Mouse (Mus musculus): ENCODE data around the gene Kif9. TPM values are rescaled to one million over a fixed set of nuclear protein-coding genes. Genes with fewer than 3 reads are reported as not detected.
A peak's percentile ranks its signal among the peaks of the same experiment; 100 is the strongest.

The Kif9 gene
- polyA plus RNA-seq, 1 experiment, result 2.2 TPM

DNA sequence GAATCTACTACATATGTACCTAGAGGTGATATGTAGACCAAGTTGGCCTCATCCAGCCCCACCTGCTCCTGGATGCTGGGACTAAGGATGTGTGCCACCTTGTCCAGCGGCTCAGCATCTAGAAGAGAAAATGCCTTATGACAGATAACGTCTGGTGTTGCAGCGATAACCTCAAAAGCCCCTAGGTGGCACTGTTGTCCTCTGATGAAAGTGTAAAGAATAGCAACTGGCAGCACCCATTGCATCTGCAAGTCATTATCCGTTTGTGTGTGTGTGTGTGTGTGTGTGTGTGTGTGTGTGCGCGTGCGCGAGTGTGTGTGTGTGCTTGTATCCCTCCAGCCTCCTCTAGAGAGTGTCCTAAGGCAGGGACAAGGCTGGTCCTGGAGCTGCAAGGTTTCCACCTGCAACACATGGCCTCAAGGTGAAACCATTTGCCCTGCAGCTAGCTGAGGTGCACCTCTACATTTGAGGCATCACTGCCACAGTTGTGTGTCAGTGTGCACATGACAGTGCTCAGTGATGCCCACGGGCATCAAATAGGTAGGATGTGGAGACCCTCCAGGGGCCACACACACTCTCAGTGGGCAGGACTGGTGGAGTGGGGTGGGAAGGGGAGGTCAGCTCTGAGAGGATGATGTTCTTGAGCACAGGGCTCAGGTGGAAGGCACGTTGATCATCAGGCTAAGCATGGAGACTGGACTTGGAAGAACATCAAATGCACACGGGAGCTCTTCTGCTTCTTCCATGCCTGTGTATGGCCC is 27.7 kb upstream of the Kif9 start:
- WGBS, result 16% methylated on average over 11 of the region's 11 CpGs
- DNase-seq, result peak; percentile 67 to 72
- Histone ChIP-seq H3K4me1 (ENCODE audit: control insufficient read depth, insufficient read depth, low read length) (peaks cover 3% of the 10 kb centered on the region), H3K27me3 (ENCODE audit: control insufficient read depth, insufficient read depth, low read length) (no peaks in the 10 kb centered on the region), H3K27ac (ENCODE audit: insufficient read depth, low read length) (no peak overlapping the region), H3K4me3 (replicated peaks; ENCODE audit: insufficient read depth, low read depth, low read length) (no peak overlapping the region)
- TF ChIP-seq POLR2A (IDR thresholded peaks at IDR 0.05; ENCODE audit: borderline replicate concordance, insufficient read depth, low read length), result no peak
- peak; percentile 76 for TF ChIP-seq CTCF (IDR thresholded peaks at IDR 0.05; ENCODE audit: borderline replicate concordance, insufficient read depth, low read depth, low read length)

- Histone ChIP-seq H3K27me3 (ENCODE audit: control insufficient read depth, insufficient read depth, low read length) (no peaks in the 10 kb centered on the region), H3K4me3 (replicated peaks; ENCODE audit: insufficient read depth, low read depth, low read length) (no peak overlapping the region), H3K27ac (ENCODE audit: insufficient read depth, low read length) (no peak overlapping the region), H3K4me1 (ENCODE audit: control insufficient read depth, insufficient read depth, low read length) (peaks cover 3% of the 10 kb centered on the region)
- TF ChIP-seq CTCF (IDR thresholded peaks at IDR 0.05; ENCODE audit: borderline replicate concordance, insufficient read depth, low read depth, low read length), result no peak
- no peak for TF ChIP-seq POLR2A (IDR thresholded peaks at IDR 0.05; ENCODE audit: borderline replicate concordance, insufficient read depth, low read length)
- 85% methylated on average over 3 of the region's 3 CpGs for WGBS
- DNase-seq, result no peak
These were observed 24.2 kb upstream of the Kif9 start for GRCm38 (mm10) chr9:110452523-110452922.

- Histone ChIP-seq H3K4me1 (ENCODE audit: control insufficient read depth, insufficient read depth, low read length) (no peaks in the 10 kb centered on the region), H3K27ac (ENCODE audit: insufficient read depth, low read length) (no peak overlapping the region), H3K4me3 (replicated peaks; ENCODE audit: insufficient read depth, low read depth, low read length) (no peak overlapping the region), H3K27me3 (ENCODE audit: control insufficient read depth, insufficient read depth, low read length) (no peaks in the 10 kb centered on the region)
- TF ChIP-seq POLR2A (IDR thresholded peaks at IDR 0.05; ENCODE audit: borderline replicate concordance, insufficient read depth, low read length) (no peak), CTCF (IDR thresholded peaks at IDR 0.05; ENCODE audit: borderline replicate concordance, insufficient read depth, low read depth, low read length) (no peak)
- DNase-seq, result no peak
- WGBS, result 90% methylated on average over 3 of the region's 3 CpGs
These were observed 18.8 kb upstream of the Kif9 start for GRCm38 (mm10) chr9:110457926-110458325.

DNA sequence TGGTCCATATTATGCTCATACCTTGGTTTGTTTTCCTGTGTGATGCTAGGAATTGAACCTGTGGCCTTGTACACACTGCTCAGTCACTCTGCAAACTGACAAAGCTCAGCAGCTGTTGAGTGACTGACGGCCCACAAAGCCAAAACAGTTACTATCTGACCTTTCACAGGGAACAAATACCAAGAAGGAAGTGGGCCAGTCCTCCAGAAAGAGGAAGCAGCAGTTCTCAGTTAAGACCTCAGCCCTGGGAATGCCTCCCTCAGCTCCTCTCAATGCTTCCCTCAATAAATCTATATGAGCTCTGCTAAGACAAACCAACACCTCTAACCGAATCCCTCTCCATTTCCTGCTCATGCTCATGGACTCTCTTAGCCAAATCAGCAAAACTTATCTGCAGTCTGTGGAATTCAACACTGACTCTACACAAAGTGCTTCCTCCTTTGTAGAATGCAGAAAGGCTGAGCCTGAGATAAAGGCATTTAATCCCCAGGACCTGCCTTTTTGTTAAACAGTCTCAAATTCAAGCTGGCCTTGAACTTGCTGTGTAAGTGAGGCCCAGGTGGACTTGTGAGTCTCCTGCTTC is 17.5 kb upstream of the Kif9 start:
- no peak for DNase-seq
- Histone ChIP-seq H3K27ac (ENCODE audit: insufficient read depth, low read length) (no peak overlapping the region), H3K4me1 (ENCODE audit: control insufficient read depth, insufficient read depth, low read length) (no peaks in the 10 kb centered on the region), H3K27me3 (ENCODE audit: control insufficient read depth, insufficient read depth, low read length) (no peaks in the 10 kb centered on the region), H3K4me3 (replicated peaks; ENCODE audit: insufficient read depth, low read depth, low read length) (no peak overlapping the region)
- TF ChIP-seq POLR2A (IDR thresholded peaks at IDR 0.05; ENCODE audit: borderline replicate concordance, insufficient read depth, low read length) (no peak), CTCF (IDR thresholded peaks at IDR 0.05; ENCODE audit: borderline replicate concordance, insufficient read depth, low read depth, low read length) (no peak)
- WGBS, result 87% methylated on average over 2 of the region's 2 CpGs

- no peaks in the 10 kb centered on the region for H3K27me3 ChIP-seq (ENCODE audit: control insufficient read depth, insufficient read depth, low read length)
- H3K4me3 ChIP-seq (replicated peaks; ENCODE audit: insufficient read depth, low read depth, low read length), result no peak overlapping the region
- DNase-seq, result no peak
- 86% methylated on average over 18 of the region's 18 CpGs for WGBS
- no peaks in the 10 kb centered on the region for H3K4me1 ChIP-seq (ENCODE audit: control insufficient read depth, insufficient read depth, low read length)
- TF ChIP-seq POLR2A (IDR thresholded peaks at IDR 0.05; ENCODE audit: borderline replicate concordance, insufficient read depth, low read length) (no peak), CTCF (IDR thresholded peaks at IDR 0.05; ENCODE audit: borderline replicate concordance, insufficient read depth, low read depth, low read length) (no peak)
- no peak overlapping the region for H3K27ac ChIP-seq (ENCODE audit: insufficient read depth, low read length)
These were observed 15.6 kb upstream of the Kif9 start for GRCm38 (mm10) chr9:110460884-110461815.

GRCm38 (mm10) chr9:110462321-110462720 is 14.4 kb upstream of the Kif9 start:
- H3K4me1 ChIP-seq (ENCODE audit: control insufficient read depth, insufficient read depth, low read length), result no peaks in the 10 kb centered on the region
- H3K27me3 ChIP-seq (ENCODE audit: control insufficient read depth, insufficient read depth, low read length), result no peaks in the 10 kb centered on the region
- DNase-seq, result no peak
- 86% methylated on average over 7 of the region's 7 CpGs for WGBS
- H3K4me3 ChIP-seq (replicated peaks; ENCODE audit: insufficient read depth, low read depth, low read length), result no peak overlapping the region
- TF ChIP-seq POLR2A (IDR thresholded peaks at IDR 0.05; ENCODE audit: borderline replicate concordance, insufficient read depth, low read length) (no peak), CTCF (IDR thresholded peaks at IDR 0.05; ENCODE audit: borderline replicate concordance, insufficient read depth, low read depth, low read length) (no peak)
- H3K27ac ChIP-seq (ENCODE audit: insufficient read depth, low read length), result no peak overlapping the region

- TF ChIP-seq CTCF (IDR thresholded peaks at IDR 0.05; ENCODE audit: borderline replicate concordance, insufficient read depth, low read depth, low read length) (no peak), POLR2A (IDR thresholded peaks at IDR 0.05; ENCODE audit: borderline replicate concordance, insufficient read depth, low read length) (no peak)
- no peak overlapping the region for H3K4me3 ChIP-seq (replicated peaks; ENCODE audit: insufficient read depth, low read depth, low read length)
- DNase-seq, result no peak
- 94% methylated on average over 6 of the region's 6 CpGs for WGBS
- H3K4me1 ChIP-seq (ENCODE audit: control insufficient read depth, insufficient read depth, low read length), result no peaks in the 10 kb centered on the region
- no peaks in the 10 kb centered on the region for H3K27me3 ChIP-seq (ENCODE audit: control insufficient read depth, insufficient read depth, low read length)
- H3K27ac ChIP-seq (ENCODE audit: insufficient read depth, low read length), result no peak overlapping the region
These were observed 12.7 kb upstream of the Kif9 start for GRCm38 (mm10) chr9:110463983-110464591.
